Mouse (Mus musculus) layer of hippocampus, postnatal 14 days (tissue): Measurements from ENCODE around the gene Kcnk2. TPM values are rescaled to one million over a fixed set of nuclear protein-coding genes. Genes with fewer than 3 reads are reported as not detected.

Source experiments
- DNase-seq, 2 experiments: peaks; one replicate each; pipeline ENCODE4 v3.0.0; 2021 to 2022; ENCODE audit warnings: low spot score in 2 of 2, mixed read lengths in 1 of 2
- long read RNA-seq, 2 experiments: library from polyadenylated mRNA; stranded (forward); transcript quantifications; one replicate each; pipeline ENCODE4 v2.0.0; 2021
- total RNA-seq, 2 experiments: library from RNA; stranded (reverse); gene quantifications; 2 replicates each; pipeline ENCODE4 v1.2.3; 2021

The Kcnk2 gene
- total RNA-seq, result 10 to 100 TPM; 35.7 to 39.4 TPM
- long read RNA-seq, experiment 1, transcript Kcnk2-206 (7 exons, 1,548 nt), result major isoform, 5 of 26 reads
- long read RNA-seq, experiment 1, partial matches to known transcripts, result 7 of 26 reads
- long read RNA-seq, experiment 1, other reads (novel, unspliced or antisense), result 10 of 26 reads
- long read RNA-seq, experiment 2, transcript Kcnk2-206 (7 exons, 1,548 nt), result major isoform, 9 of 37 reads
- long read RNA-seq, experiment 2, partial matches to known transcripts, result 1 of 37 reads
- long read RNA-seq, experiment 2, other reads (novel, unspliced or antisense), result 21 of 37 reads

GRCm38 (mm10) chr1:189402223-189402943 is at the start of gene Kcnk2:
Kcnk2 (minus strand) TSS chr1:189402273.
- peak in 1 of 2 experiments; percentile 8 for DNase-seq

GRCm38 (mm10) chr1:189440741-189441140 is 38.7 kb upstream of the Kcnk2 start:
- DNase-seq, result no peak

- peak in 1 of 2 experiments; percentile 8 for DNase-seq
Measured at GRCm38 (mm10) chr1:189437126-189437525, 35.1 kb upstream of the Kcnk2 start.

GRCm38 (mm10) chr1:189435452-189435851 is 33.4 kb upstream of the Kcnk2 start:
- no peak for DNase-seq

GRCm38 (mm10) chr1:189431479-189431878 is 29.4 kb upstream of the Kcnk2 start:
- DNase-seq, result no peak

GRCm38 (mm10) chr1:189430534-189430933 is 28.5 kb upstream of the Kcnk2 start:
- no peak for DNase-seq

GRCm38 (mm10) chr1:189429566-189429965 is 27.5 kb upstream of the Kcnk2 start:
- no peak for DNase-seq

- DNase-seq, result peak; percentile 24 to 65
Measured at GRCm38 (mm10) chr1:189426252-189426651, 24.2 kb upstream of the Kcnk2 start.

- DNase-seq, result no peak
Measured at GRCm38 (mm10) chr1:189419914-189420313, 17.8 kb upstream of the Kcnk2 start.

GRCm38 (mm10) chr1:189409906-189410305 is 7.8 kb upstream of the Kcnk2 start:
- DNase-seq, result no peak

GRCm38 (mm10) chr1:189405221-189405620 is 3.1 kb upstream of the Kcnk2 start:
- DNase-seq, result no peak

GRCm38 (mm10) chr1:189403546-189403945 is 1.5 kb upstream of the Kcnk2 start:
- DNase-seq, result no peak

GRCm38 (mm10) chr1:189403139-189403538 is 1.1 kb upstream of the Kcnk2 start:
- peak in 1 of 2 experiments; percentile 5 for DNase-seq

GRCm38 (mm10) chr1:189386848-189387247 is 15.2 kb downstream of the Kcnk2 start:
- DNase-seq, result no peak

GRCm38 (mm10) chr1:189386141-189386540 is 15.9 kb downstream of the Kcnk2 start:
- no peak for DNase-seq

GRCm38 (mm10) chr1:189367722-189368121 is 34.4 kb downstream of the Kcnk2 start:
- no peak for DNase-seq

- DNase-seq, result no peak
Measured at GRCm38 (mm10) chr1:189364188-189364587, 37.9 kb downstream of the Kcnk2 start.

GRCm38 (mm10) chr1:189362579-189362978 is 39.5 kb downstream of the Kcnk2 start:
- DNase-seq, result no peak

- DNase-seq, result no peak
Measured at GRCm38 (mm10) chr1:189359699-189360098, 42.4 kb downstream of the Kcnk2 start.

GRCm38 (mm10) chr1:189353887-189354286 is 48.2 kb downstream of the Kcnk2 start:
- DNase-seq, result no peak

GRCm38 (mm10) chr1:189351804-189352203 is 50.3 kb downstream of the Kcnk2 start:
- no peak for DNase-seq

- no peak for DNase-seq
Measured at GRCm38 (mm10) chr1:189349205-189349604, 52.9 kb downstream of the Kcnk2 start.

GRCm38 (mm10) chr1:189345166-189345565 is 56.9 kb downstream of the Kcnk2 start:
- DNase-seq, result no peak
